In genomic region chr11:12034371-12034770, GRCm38 (mm10) we compare ENCODE assay signal across 8 mouse cellular contexts. TPM values are rescaled to one million over a fixed set of nuclear protein-coding genes. Genes with fewer than 3 reads are reported as not detected.
DNase-seq lines count a peak whose midpoint lies in the region; ATAC-seq lines count a peak whose summit lies in the region.

No protein-coding gene starts in this region.

- H3K27ac ChIP-seq in heart, embryonic 14.5 days (replicated peaks in 1 of 2; ENCODE audit: control insufficient read depth in 1 of 2, insufficient read depth in 1 of 2, low read depth in 2 of 2, low read length in 2 of 2): peak overlapping the region; percentile 71 to 95
- H3K27ac ChIP-seq in embryonic facial prominence, embryonic 10.5 days (replicated peaks): peak overlapping the region; percentile 97
- H3K27ac ChIP-seq in hindbrain, embryonic 15.5 days (replicated peaks): no peak overlapping the region
- H3K27ac ChIP-seq in midbrain, embryonic 14.5 days (replicated peaks; ENCODE audit: low read depth, low read length): no peak overlapping the region

- peak overlapping the region; percentile 51 to 72 for H3K4me3 ChIP-seq in heart, embryonic 14.5 days (ENCODE audit: control insufficient read depth in 1 of 2, insufficient read depth in 1 of 2, low read depth in 1 of 2, low read length in 2 of 2)
- peak overlapping the region; percentile 74 for H3K4me3 ChIP-seq in embryonic facial prominence, embryonic 10.5 days
- 0 out of 2 replicates have a peak overlapping the region, but pooled peaks have one; percentile 15 for H3K4me3 ChIP-seq in hindbrain, embryonic 15.5 days
- peak overlapping the region; percentile 47; the same call in 1 of the 2 replicates for H3K4me3 ChIP-seq in midbrain, embryonic 14.5 days (replicated peaks; ENCODE audit: low read depth, low read length)

- peaks cover 19% of the 10 kb centered on the region; the same call in 1 of the 2 replicates for H3K36me3 ChIP-seq in heart, embryonic 14.5 days (ENCODE audit: control insufficient read depth, insufficient read depth, low read length)
- peaks cover 35% of the 10 kb centered on the region for H3K36me3 ChIP-seq in embryonic facial prominence, embryonic 10.5 days (replicated peaks)
- H3K36me3 ChIP-seq in hindbrain, embryonic 15.5 days: no peaks in the 10 kb centered on the region
- H3K36me3 ChIP-seq in midbrain, embryonic 14.5 days (ENCODE audit: control insufficient read depth, insufficient read depth, low read length): no peaks in the 10 kb centered on the region

- no peak for ATAC-seq in heart, embryonic 14.5 days (ENCODE audit: insufficient number of reproducible peaks, insufficient read depth, low FRiP score, low read depth)
- no peak for ATAC-seq in hindbrain, embryonic 15.5 days (ENCODE audit: low FRiP score, low read depth)
- ATAC-seq in midbrain, embryonic 14.5 days (ENCODE audit: low FRiP score, low TSS enrichment): no peak
- no peak for ATAC-seq in megakaryocyte progenitor cell, adult 5-6 weeks (replicated peaks; ENCODE audit: poor library complexity)

- DNase-seq in heart, postnatal 25 days (ENCODE audit: low spot score): no peak
- peak; percentile 45 for DNase-seq in embryonic facial prominence, embryonic 10.5 days (ENCODE audit: low spot score)
- DNase-seq in midbrain, embryonic 14.5 days: peak; percentile 35
- DNase-seq in layer of hippocampus, adult 18-20 months (ENCODE audit: low spot score in 2 of 2): no peak
- DNase-seq in gastrocnemius, adult 8-10 months (ENCODE audit: low spot score in 2 of 2): no peak

- peak overlapping the region; percentile 98 for H3K9ac ChIP-seq in heart, embryonic 14.5 days (ENCODE audit: low read length)
- H3K9ac ChIP-seq in hindbrain, embryonic 15.5 days: no peak overlapping the region
- no peak overlapping the region for H3K9ac ChIP-seq in midbrain, embryonic 14.5 days (replicated peaks; ENCODE audit: low read length)

- H3K4me1 ChIP-seq in heart, embryonic 14.5 days (ENCODE audit: control insufficient read depth in 2 of 2, insufficient read depth in 2 of 2, low read length in 2 of 2): peaks cover 0 to 12% of the 10 kb centered on the region in 2 experiments; a peak in 3 of 4 replicates
- H3K4me1 ChIP-seq in embryonic facial prominence, embryonic 10.5 days: peaks cover 17% of the 10 kb centered on the region
- H3K4me1 ChIP-seq in hindbrain, embryonic 15.5 days (replicated peaks): peaks cover 20% of the 10 kb centered on the region
- no peaks in the 10 kb centered on the region for H3K4me1 ChIP-seq in midbrain, embryonic 14.5 days (ENCODE audit: control insufficient read depth, insufficient read depth, low read length)

- H3K27me3 ChIP-seq in heart, embryonic 14.5 days (ENCODE audit: control insufficient read depth, insufficient read depth, low read length): peaks cover 86% of the 10 kb centered on the region
- H3K27me3 ChIP-seq in embryonic facial prominence, embryonic 10.5 days (replicated peaks; ENCODE audit: low read depth, poor library complexity, severe bottlenecking): peaks cover 100% of the 10 kb centered on the region
- peaks cover 79% of the 10 kb centered on the region for H3K27me3 ChIP-seq in hindbrain, embryonic 15.5 days
- H3K27me3 ChIP-seq in midbrain, embryonic 14.5 days (ENCODE audit: control insufficient read depth, insufficient read depth, low read length): peaks cover 88% of the 10 kb centered on the region

- intact Hi-C loops in heart, postnatal 25 days (cut with DNase I): no loop called here

- H3K9me3 ChIP-seq in heart, embryonic 14.5 days (ENCODE audit: control insufficient read depth, low read length): 0 out of 2 replicates have a peak, but pooled peaks cover under 1% of the 10 kb centered on the region
- H3K9me3 ChIP-seq in embryonic facial prominence, embryonic 10.5 days: peaks cover 5% of the 10 kb centered on the region
- H3K9me3 ChIP-seq in hindbrain, embryonic 15.5 days: no peaks in the 10 kb centered on the region
- H3K9me3 ChIP-seq in midbrain, embryonic 14.5 days (ENCODE audit: control insufficient read depth, low read length): no peaks in the 10 kb centered on the region

- H3K4me2 ChIP-seq in heart, embryonic 14.5 days (ENCODE audit: low read length): peak overlapping the region; percentile 73
- H3K4me2 ChIP-seq in hindbrain, embryonic 15.5 days: peak overlapping the region; percentile 60; the same call in 1 of the 2 replicates
- H3K4me2 ChIP-seq in midbrain, embryonic 14.5 days (ENCODE audit: low read length): peak overlapping the region; percentile 58

- 46% methylated on average over 5 of the region's 5 CpGs for WGBS in heart, embryonic 14.5 days
- WGBS in embryonic facial prominence, embryonic 10.5 days: 26% methylated on average over 5 of the region's 5 CpGs
- WGBS in hindbrain, embryonic 15.5 days: 39% methylated on average over 5 of the region's 5 CpGs
- 24% methylated on average over 5 of the region's 5 CpGs for WGBS in midbrain, embryonic 14.5 days

RNA-seq across cellular contexts. Expression of gene Grb10, which starts 4.1 kb away (rescaled TPM):
- 272 and 330 TPM in 2 replicates for polyA plus RNA-seq in heart, embryonic 14.5 days (2014; fragmentation: Nextera tagmentation; extraction: Ambion mirVana)
- total RNA-seq in heart, postnatal 25 days (2021): 100 to 1,000 TPM; 103 to 108 TPM
- 637 and 676 TPM in 2 replicates for polyA plus RNA-seq in embryonic facial prominence, embryonic 10.5 days (2016; fragmentation: Nextera tagmentation; extraction: Ambion mirVana)
- 87.1 and 94.7 TPM in 2 replicates for polyA plus RNA-seq in hindbrain, embryonic 15.5 days (2015; fragmentation: Nextera tagmentation; extraction: Ambion mirVana)
- 45.1 and 51.0 TPM in 2 replicates for polyA plus RNA-seq in midbrain, embryonic 14.5 days (2014; fragmentation: Nextera tagmentation; extraction: Ambion mirVana)
- total RNA-seq in megakaryocyte progenitor cell, adult 5-6 weeks (2015): 8.3 and 13.5 TPM in 2 replicates
- 4.5 and 12.8 TPM in 2 replicates for total RNA-seq in megakaryocyte progenitor cell, adult 5-6 weeks (2017)
- 10 to 100 TPM; 27.5 to 30.9 TPM for total RNA-seq in layer of hippocampus, adult 18-20 months (2021)
- total RNA-seq in gastrocnemius, adult 8-10 months (2022): 10 to 100 TPM; 17.0 to 28.7 (median 26.4) TPM

Comparison
In these comparisons a context has a peak if more than half of its experiments do, and no peak if none do; other contexts are left out.
1. H3K27ac ChIP-seq: peak in heart, embryonic 14.5 days (2 of 2) and embryonic facial prominence, embryonic 10.5 days (single experiment); none in hindbrain, embryonic 15.5 days (single experiment) and midbrain, embryonic 14.5 days (single experiment).
2. H3K4me3 ChIP-seq: peak in every context shown above with its lines; median percentile 74 in embryonic facial prominence, embryonic 10.5 days; 62 in heart, embryonic 14.5 days; 47 in midbrain, embryonic 14.5 days; 15 in hindbrain, embryonic 15.5 days.
3. DNase-seq: peak in embryonic facial prominence, embryonic 10.5 days (single experiment) and midbrain, embryonic 14.5 days (single experiment); none in heart, postnatal 25 days (single experiment), layer of hippocampus, adult 18-20 months (0 of 2) and gastrocnemius, adult 8-10 months (0 of 2).
4. Peak in every context shown above with its lines, with median percentiles within 50 percentile points of each other: H3K4me2 ChIP-seq.